Mouse (Mus musculus): Measurements from ENCODE around the gene Ddx18.

The Ddx18 gene

DNA sequence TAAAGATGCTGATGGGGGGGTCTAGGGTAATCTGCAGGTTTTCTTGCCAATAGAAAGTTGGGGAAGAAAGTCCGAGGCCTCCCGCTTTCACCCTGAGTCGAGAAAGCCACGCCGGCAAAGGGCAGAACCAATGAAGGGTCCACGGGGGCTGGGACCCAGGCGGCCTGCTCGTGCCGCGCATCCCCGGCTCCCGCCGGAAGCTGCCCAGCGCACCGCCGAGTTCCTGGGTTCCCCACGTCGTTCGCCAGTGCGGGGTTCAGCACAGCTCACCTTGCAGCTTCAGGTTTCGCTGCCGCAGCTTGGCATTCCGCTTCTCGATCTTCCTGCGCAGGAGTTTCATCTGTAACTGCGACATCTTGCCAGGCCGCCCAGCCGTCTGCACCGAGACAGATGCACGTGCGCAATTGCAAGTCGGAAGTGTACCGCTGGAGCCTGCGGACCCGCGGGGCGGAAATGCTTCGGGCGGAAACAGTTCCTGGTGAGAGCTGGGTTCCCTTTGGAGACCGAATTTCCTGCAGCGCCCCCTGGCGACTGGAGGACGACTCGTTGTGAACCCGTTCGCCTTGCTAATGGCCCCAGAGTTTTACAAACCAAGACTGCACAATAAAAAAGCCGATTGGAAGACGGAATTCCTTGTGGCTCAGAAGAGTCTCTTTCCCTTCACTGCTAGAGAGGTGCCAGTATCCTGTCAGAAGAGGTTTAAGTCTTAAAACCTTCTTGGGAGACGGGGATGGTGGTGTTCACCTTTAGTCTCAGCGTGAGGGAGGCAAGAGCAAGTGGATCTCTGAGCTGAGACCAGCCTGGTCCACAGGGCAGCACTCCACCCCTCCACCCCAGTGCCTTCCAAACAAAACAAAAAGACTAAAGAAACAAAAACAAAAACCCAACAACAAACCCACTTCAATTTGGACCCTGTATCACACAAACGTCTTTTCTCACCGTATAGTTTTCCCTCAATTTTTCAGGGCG lies at the start of gene Ddx18:
Gene Ddx18, minus strand, starts transcription at position 469 of the 969 bp plus-strand sequence.
- DNase-seq = peak; percentile 95 to 97

DNA sequence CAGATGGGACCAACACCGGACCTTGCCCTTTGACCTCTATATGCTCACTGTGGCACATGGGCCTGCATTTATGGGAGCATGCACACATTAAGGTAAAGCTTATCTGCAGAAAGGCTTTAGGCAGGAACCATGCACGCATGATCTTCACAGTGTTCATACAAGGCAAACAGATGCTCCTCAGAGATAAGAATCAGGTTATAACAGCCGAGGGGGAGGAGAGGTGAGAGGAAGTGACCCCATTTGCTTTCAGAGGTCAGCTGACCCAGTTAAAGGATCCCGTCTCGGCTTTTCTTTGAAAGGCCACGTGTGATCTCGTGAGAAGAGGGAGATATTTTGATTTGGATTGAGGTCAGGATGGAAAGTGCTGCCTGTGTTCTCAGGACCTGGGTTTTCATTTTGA lies 40.2 kb upstream of the Ddx18 start:
- DNase-seq = no peak

DNA sequence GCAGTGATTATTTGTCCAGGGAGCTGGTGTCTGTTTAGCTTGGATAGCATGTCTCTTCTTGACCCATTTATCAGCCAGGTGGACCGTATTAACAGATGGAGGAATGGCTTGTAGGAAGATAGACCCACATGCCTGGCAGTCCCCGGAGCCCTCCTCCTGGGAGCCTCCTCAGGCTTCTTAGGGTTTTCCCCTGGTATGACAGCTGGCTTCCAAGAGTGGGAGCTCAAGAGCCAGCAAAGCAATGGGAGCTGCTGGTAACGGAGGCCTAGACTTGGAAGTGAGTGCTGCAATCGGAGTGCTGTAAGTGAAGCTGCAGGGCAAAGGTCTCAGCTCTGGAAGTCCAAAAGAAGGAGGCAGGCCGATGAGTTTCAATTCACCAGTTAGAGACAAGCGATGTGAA lies 37.3 kb upstream of the Ddx18 start:
- no peak for DNase-seq

DNA sequence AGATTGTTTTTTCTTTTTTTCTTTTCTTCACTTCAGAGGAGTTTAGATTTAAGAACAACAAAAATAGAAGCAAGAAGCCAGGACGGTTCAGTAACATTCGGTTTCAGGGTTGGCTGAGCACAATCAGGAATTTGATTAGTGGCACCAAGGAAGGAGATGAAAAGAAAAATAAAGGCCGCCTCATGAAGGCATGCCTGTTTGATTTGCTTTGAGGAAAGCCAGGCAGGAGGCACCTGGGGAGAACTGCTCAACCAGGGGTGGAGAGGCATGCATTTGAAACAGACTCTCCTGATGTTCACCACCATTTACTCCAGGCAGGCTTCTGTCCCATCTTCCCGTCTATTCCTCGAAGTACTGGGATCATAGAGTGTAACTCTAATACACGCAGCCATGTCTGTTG lies 34.1 kb upstream of the Ddx18 start:
- DNase-seq = no peak

DNA sequence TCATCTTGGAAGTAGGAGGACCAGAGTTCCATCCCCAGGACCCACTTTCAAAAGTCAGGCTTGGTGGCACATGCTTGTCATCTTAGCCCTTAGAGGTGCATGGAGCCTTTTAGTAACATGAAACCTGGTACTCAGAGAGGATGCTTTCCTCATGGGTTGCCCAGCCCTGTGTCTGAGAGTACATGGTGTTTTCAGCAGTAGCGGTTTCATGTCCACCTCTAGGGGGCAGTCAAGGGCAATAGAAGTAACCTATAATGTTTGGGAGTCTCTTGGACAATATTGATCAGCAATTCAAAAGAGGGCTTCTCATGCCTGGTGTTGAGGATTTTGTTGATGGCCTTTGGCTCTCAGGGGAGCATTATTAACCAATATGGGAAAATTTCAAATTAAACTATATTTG lies 33.3 kb upstream of the Ddx18 start:
- no peak for DNase-seq

DNA sequence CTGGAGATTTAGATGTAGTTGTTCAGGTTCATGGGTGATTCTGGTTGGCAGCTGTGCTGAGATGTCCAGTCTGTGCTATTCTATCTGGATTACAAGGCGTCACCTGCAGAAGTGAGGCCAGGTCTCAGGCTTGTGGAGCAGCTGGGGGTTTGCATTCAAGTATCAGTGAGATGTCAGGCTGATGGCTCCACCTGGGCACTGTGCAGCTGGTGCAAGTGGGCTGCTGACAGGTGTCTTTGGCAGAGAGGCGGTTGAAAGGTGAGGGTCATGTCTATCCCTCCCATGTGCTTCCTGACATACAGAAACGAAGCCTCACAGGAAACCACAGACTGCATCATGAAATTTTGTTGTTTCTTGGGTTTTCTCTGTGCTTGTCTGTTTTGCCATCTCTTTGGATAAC lies 30.6 kb upstream of the Ddx18 start:
- DNase-seq = no peak

DNA sequence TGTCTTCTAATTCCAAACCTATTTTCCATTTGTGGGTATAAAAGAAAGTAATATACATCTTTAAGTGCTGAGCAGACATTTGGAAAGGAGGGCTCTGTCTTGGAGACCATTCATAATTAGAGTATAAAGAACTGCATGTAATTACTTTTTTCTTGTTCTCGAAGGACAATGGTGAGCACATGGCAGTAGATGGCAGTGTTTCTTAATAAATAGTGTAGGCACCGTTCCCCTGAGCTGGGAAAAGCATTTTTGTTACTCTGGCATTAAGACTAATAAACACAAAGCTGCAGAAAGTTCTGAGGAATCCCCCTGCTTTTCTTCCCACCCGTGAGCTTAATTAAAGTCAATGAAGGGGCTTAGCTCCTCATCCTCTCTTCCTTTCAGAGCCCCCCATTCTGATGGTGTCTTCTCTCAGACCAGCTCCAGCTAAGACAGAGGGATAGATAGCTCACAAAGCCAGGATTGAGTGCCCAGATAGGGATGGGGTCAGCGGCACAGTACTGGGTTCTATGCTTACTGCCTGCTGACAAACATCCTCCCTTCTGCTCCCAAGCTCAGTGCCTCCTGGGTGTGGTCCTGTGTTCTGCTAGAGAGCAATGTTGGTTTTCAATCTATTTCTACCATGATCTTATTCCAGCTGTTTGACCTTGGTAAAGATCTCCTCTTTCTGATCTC lies 29.3 kb upstream of the Ddx18 start:
- no peak for DNase-seq

DNA sequence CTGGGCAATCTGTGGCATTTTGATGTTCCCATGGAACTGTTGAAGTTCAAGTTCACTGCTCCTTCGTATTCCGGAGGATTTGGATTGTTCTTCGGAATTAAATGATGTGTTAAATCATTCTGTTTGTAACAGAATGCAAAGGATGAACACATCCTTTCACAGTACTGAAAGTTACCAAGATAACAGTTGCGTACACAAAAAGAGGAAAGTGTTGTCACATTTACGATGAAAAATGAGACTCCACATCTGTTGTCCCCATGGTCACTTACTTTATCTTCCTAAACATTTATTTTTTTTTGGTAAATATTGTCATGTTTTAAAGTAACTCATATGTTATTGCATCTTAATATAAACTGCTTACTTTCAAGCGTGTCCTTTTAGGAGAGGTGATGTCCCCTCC lies 17.0 kb upstream of the Ddx18 start:
- no peak for DNase-seq

DNA sequence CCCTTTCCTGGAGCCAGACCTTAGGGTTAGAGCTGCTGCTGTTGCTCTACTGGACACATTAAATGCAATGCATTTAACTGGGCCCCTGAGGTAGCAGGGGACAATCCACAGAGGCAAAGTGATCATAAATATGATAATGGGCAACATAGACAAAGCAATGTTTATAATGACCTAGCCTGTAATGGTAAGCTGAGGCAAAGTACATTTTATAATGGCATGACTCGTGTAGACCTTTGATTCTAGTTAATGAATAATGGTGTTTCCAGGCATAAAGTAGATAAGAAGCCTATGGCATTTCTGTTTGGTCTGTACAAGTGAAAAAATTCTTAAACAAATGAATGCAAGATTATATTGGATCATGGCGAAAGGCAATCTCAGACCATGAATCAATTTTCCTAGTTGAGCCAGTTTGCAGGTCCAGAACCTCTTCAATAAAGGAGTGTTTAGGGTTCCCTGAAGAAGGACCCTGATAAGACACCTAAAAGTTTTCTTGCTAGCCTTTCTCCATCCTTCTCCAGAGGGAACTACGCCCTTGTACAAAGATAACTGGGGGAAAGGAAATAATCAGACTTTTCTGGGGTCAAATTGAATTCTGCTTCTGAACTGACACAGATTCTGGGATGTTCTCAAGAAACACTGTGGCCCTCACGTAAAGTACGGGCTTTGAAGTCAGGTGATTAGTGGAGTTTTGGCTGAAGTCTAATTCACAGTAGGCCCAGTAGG lies 13.5 kb upstream of the Ddx18 start:
- no peak for DNase-seq

DNA sequence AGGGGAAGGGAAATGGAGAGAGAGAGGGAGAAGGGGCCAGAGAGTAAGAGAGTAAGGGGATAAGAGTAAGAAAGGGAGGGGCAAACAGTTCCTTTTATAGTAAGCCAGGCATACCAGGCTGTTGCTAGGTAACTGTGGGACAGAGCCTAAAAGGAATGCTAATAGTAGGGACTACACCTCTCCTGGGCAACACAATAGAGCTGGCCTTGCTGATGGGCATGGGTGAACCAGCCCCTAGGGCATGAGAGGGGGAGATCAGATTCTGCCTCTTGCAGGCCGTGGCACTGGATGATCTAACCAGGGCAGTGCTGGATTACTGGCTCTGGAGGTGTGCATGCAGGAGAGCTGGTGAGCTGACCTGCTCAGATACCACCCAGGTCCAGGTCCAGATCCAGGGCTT lies 9.7 kb upstream of the Ddx18 start:
- DNase-seq = no peak

DNA sequence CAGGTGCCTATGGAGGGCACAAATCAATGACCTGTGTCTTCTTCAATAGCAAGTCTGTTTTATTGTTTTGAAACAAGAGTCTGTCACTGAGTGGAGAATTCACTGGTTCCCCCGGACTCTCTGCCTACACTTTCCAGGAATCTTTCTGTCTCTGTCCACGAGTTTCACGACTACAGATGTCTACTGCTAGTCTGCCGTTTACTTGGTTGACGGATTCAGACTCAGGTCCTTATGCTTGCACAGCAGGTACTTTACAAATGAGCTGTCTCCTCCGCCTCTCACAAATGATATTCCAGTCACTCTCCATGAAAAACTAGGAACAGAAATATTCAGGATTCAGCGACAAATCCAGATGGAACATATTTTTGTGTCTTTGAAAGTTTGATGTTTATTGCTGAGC lies 2.7 kb upstream of the Ddx18 start:
- no peak for DNase-seq

DNA sequence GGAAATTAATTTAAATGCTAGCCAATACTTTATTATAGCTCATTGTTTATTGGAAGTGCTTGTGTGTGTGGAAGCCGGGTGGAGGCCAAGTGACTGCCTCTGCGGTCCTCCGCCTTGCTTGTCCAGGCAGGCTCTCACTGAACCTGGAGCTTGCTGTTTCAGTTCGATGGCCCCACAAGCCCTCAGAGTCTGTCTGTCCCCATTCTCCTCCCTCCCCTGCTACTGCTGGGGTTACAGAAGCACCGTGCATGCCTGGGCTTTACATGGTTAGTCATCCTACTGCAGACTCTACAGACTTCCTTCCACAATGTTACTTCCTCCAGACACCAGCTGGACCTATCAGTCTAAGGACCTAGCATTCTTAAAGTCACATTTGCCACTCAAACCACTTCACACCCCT lies 9.9 kb downstream of the Ddx18 start:
- DNase-seq = no peak

DNA sequence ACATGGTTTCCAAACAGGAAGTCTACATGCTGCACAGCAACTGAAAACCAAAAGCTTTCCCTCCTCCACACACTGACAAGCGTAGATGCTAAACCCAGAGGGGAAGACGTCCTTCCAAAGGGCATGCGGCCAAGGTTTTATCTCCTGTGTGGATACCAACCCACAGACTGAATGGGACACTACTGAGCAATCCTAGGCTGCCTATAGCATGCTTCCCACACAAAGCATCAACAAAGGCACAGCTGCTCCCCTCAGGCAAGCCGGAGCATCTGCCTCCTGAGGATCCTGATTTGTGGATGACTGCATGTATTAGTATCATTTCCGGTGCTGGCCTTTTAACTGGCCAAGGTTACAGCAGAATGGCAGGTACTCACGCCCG lies 16.3 kb downstream of the Ddx18 start:
- DNase-seq = no peak

DNA sequence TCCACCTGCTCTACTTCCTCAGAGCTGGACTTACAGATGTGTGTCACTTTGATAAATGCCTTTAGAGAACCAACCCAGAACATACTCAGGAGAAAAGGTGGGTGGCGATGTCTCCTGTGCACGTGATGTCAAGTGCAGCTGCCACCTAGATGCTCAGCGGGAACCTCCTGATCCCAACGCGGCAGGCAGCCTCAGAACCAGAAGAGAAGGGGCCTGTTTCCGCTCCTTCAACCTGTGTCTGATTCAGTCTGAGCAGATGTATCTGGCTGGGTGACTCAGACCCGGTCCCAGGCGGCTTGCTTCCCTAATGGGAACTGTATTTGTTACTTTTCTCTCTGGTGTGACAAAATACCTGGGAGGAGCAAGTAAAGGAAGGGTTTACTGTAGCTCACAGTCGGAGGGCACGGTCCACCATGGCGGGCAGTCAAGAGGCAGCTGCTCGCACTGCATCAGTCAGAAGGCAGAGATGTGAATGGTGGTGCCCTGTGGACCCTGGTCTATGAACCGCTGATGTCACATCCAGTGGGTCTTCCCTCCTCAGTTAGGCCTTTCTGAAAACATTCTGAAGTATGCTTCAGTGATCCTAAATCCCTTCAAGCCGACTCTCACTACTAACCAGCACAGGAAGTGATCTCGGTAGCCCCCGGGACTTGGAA lies 16.9 kb downstream of the Ddx18 start:
- no peak for DNase-seq

DNA sequence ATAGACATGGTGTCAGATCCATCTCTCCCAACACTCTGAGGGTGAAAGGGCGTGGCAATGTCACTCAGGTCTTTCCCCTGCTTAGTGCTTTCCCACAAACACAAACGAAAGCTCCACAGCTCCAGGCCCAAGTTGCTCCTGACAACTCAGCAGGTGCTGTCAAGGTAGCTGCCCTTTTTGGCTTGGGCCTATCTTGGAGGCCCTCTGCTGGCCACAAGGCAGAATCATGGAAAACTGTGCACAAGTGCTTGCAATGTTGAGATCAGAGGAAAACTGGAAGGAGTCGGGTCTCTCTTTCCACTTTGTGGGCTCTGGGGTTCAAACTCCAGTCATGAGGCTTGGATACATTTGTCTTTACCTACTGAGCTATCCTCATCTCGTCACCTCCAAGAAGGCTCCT lies 18.3 kb downstream of the Ddx18 start:
- DNase-seq = no peak

DNA sequence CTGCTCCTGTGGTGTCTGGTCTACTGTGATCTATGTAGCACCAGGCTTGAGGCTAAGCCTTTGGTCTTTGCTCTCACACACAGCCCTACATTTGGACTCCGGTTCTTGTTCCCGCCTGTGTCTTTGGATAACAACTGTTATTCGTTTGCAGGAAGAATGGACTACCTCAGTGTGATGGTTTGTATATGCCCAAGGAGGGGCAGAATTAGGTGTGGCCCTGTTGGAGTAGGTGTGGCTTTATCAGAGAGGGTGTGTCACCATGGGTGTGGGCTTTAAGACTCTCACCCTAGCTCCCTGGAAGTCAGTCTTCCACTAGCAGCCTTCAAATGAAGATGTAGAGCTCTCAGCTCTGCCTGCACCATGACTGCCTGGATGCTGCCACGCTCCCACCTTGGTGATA lies 19.1 kb downstream of the Ddx18 start:
- no peak for DNase-seq

DNA sequence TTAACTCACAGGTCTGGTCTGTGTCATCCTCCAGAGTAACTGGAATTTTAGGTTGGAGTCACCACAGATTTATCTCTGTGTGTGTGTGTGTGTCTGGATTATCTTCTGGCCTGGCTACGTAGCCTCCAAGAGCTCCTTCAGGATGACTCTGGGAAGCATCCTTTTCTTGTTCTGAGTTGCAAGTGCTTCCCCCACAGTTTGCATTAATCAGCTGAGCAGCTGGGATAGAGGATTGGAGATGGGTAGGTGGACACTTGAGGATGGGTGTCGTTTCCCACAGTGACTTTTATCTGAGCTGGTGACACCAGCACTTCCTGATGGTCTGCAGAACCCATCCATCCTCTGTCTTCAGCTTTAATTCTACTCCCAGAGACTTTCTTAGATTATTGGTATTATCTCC lies 20.9 kb downstream of the Ddx18 start:
- DNase-seq = no peak

DNA sequence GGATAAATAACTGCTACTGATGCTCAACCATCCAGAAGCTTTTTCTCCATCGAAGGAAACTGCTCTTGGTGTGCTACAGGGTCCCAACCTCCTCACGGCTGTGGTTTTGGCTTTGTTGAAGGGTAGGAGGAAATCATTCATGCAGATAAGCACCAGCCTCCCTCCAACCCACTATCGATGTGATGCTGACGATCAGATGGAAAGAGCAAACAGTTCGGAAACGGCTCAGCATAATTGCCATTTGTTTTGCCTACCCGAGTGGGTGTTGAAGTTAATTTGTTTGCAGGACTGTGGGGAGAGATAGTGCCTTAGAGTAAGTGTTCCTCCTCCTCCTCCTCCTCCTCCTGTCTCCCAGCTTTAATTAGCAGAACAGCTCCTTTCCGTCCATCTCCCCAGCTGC lies 27.4 kb downstream of the Ddx18 start:
- DNase-seq = no peak

DNA sequence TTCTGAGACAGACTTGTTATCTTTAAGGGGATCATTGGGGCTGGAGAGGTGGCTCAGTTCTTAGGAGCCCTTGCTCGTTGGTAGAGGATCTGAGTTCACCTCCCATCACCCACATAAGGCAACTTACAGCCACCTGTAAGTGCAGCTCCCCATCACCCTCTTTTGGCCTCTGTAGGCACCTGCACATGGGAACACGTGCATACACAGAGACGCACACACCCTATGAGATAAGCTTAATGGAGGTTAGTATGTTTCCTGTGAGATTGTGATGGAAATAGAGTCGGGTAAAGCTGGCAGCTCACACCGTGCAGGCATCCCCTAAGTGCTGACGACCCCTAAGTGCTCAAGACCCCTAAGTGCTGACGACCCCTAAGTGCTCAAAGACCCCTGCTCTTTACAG lies 36.4 kb downstream of the Ddx18 start:
- DNase-seq = no peak

DNA sequence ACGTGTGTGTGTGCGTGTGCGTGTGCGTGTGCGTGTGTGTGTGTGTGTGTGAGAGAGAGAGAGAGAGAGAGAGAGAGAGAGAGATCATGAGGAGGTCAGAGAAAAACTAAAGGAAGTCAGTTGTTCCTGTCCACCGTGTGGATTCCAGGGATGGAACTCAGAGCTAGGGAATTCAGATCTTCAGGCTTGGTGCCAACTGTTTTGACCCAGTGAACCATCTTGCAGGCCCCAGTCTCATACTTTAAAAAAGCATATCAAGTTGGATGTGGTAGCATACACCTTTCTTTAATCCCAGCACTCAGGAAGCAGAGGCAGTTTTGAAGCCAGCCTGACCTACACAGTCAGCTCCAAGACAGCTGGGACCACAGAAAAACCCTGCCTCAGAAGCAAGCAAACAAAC lies 38.5 kb downstream of the Ddx18 start:
- DNase-seq = no peak

DNA sequence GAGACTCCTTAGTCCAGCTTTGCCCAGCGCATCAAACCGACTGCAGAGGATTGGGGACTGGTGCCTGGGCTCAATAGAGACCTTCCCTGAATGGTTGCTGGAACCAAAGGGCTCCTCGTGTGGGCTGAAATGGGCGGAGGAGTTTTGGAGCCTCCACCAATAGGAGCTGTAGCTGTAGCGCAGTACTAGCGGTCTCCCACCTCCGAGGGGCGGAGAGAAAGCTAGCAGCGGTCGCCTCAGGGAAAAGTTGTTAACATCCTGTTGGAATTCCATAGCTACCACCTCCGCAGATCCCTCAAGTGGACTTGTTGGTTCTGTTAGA lies 39.4 kb downstream of the Ddx18 start, which contains the start of gene Htr5b:
Gene Htr5b, minus strand, starts transcription at position 67 of the 322 bp plus-strand sequence.
- no peak for DNase-seq

DNA sequence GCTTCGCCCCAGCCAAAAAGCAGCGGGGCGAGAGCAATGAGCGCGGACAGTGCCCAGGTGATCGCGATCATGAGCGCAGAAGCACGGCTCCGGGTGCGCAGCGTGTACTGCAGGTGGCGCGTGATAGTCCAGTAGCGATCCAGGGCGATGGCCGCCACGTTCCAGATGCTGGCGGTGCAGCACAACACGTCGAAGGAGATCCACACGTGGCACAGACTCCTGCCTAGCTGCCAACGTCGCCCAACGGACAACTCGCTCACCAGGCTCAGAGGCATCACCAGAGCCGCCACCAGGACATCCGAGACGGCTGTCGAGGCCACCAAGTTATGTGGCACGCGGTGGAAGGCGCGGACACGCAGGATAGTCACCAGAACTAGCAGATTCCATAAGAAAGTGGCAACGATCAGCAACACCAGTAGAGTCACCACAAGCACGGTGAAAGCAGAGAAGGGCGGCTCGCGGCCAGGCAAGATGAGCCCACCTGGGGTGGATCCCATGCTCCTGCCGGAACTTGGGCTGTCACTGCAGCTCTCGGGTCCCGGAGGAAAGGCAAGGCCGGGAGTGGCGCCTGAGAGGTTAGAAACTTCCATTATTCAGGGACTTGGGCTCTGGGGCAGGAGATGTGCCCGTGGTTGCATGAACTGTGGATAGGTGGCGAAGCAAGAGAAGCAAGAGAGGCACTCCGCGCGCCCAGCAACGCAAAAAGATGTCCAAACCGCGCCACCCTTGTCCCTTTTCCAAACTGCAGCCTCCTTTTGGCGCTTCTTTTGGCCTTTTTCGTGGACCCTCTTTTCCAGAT lies 40.0 kb downstream of the Ddx18 start:
- no peak for DNase-seq

All from lung, postnatal 4 days (tissue).